Mouse (Mus musculus) CH12F3 (cell line): Measurements from ENCODE around the gene Gm28036.
"Not testable (repeated sequence)": the region's sequence is repeated elsewhere in the genome, so short reads cannot be mapped to it uniquely, and the experiment has no call there.

Experiments used
- in situ Hi-C: fragments of 300-500 bp; cut with MboI; formaldehyde crosslinking; loops from 2 replicates; pipeline ENCODE4 v1.14.3; 2020; ENCODE audit warnings: low sequenced_read_pairs

Gm28036 gene

GRCm38 (mm10) chr2:156126992-156127391, at the start of gene Gm28036:
TSS of gene Gm28036 (minus strand) at chr2:156127092.
- in situ Hi-C loops: loop anchor here (10.0 kb wide), 1 partner anchor 162 kb away; no protein-coding TSS in a partner anchor

DNA sequence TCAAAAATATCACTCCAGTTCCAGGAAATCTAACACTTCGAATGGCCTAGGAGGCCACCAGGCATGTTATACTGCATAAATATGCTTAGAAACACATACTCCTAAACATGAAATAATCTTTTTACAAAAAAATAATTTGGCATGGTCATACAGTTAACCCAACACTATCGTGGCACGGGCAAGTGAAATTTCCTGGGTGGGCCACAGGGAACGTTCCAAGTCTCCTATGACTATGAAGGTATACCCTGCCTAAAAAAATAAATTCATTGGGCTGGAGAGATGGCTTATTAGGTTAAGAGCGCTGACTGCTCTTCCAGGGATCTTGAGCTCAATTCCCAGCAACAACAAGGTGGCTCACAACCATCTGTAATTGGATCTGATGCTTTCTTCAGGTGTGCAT, 39.7 kb upstream of the Gm28036 start:
- in situ Hi-C loops: no loop called here

GRCm38 (mm10) chr2:156165478-156165877, 38.6 kb upstream of the Gm28036 start:
- in situ Hi-C loops: no loop called here

GRCm38 (mm10) chr2:156151538-156151937, 24.6 kb upstream of the Gm28036 start:
- in situ Hi-C loops: no loop called here

GRCm38 (mm10) chr2:156147316-156147915, 20.5 kb upstream of the Gm28036 start:
- in situ Hi-C loops: no loop called here

GRCm38 (mm10) chr2:156146272-156146989, 19.5 kb upstream of the Gm28036 start:
- in situ Hi-C loops: no loop called here

- in situ Hi-C loops: no loop called here
Measured at GRCm38 (mm10) chr2:156145486-156146130, 18.7 kb upstream of the Gm28036 start.

DNA sequence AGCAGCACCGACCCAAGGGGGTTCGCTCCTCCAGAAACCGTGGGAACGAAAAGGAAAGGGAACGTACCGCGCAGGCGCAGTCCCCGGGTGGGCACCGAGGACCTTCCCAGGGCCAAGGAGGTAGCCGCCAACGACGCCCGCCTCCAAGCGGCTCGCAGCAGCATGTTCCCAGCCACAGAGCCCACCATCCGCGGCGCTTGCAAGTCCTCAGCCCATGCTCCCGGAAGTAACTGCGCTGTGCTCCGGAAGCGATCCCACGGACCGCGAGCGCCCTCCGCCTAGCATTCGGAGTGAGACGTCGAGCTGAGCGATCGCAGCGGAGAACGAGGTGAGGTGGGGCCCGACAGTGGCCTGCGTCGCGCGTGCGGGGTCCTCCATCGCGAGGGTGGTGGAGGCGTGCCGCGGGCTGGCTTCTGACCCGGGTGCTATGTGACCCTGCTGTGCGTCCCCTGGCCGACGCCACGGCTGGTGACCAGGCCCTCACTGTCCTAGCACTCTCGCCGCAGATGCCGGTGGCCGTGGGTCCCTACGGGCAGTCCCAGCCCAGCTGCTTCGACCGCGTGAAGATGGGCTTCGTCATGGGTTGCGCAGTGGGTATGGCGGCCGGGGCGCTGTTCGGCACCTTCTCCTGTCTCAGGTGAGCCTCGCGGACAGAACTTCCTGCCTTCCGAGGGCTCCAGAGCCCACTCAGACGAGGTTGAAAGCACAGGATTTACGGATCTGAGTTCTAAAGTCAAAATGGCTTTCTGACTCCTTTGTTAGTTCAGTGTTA, 17.2 kb upstream of the Gm28036 start, which contains the start of the genes Romo1 and Nfs1:
Gene Romo1 (plus strand): TSS at position 87 of the 772 bp plus-strand sequence.
Gene Nfs1 (minus strand): TSS at position 234 of the 772 bp plus-strand sequence.
- in situ Hi-C loops: no loop called here

- in situ Hi-C loops: no loop called here
Measured at GRCm38 (mm10) chr2:156143367-156143766, 16.5 kb upstream of the Gm28036 start.

GRCm38 (mm10) chr2:156142820-156143219, 15.9 kb upstream of the Gm28036 start:
- in situ Hi-C loops: no loop called here

- in situ Hi-C loops: no loop called here
Measured at GRCm38 (mm10) chr2:156135695-156136094, 8.8 kb upstream of the Gm28036 start.

GRCm38 (mm10) chr2:156134161-156134560, 7.3 kb upstream of the Gm28036 start:
- in situ Hi-C loops: no loop called here

DNA sequence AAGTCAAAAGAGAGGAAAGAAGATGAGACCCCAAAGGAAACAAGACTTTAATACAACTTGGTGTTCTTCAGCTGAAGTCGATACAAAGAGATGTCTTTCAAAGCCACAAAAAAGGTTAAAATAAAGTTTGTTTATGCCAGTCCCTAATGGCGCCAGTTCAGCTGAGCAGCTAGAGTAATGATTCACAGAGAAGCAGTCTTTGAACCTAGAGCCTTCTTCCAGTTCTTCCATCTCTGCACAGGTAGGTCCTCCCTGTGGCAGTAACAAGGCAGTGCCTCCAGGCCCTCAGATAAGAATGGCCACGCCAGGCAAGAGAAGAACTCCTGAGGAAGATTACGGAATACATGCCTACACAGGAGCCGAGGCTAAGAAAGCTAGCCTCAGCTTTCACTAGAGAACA, 3.2 kb downstream of the Gm28036 start:
- in situ Hi-C loops: loop anchor here (10.0 kb wide), 1 partner anchor 159 kb away; no protein-coding TSS in a partner anchor

- in situ Hi-C loops: no loop called here
Measured at GRCm38 (mm10) chr2:156119566-156119965, 7.3 kb downstream of the Gm28036 start.

- in situ Hi-C loops: not testable (repeated sequence)
Measured at GRCm38 (mm10) chr2:156112080-156112423, 14.8 kb downstream of the Gm28036 start.

DNA sequence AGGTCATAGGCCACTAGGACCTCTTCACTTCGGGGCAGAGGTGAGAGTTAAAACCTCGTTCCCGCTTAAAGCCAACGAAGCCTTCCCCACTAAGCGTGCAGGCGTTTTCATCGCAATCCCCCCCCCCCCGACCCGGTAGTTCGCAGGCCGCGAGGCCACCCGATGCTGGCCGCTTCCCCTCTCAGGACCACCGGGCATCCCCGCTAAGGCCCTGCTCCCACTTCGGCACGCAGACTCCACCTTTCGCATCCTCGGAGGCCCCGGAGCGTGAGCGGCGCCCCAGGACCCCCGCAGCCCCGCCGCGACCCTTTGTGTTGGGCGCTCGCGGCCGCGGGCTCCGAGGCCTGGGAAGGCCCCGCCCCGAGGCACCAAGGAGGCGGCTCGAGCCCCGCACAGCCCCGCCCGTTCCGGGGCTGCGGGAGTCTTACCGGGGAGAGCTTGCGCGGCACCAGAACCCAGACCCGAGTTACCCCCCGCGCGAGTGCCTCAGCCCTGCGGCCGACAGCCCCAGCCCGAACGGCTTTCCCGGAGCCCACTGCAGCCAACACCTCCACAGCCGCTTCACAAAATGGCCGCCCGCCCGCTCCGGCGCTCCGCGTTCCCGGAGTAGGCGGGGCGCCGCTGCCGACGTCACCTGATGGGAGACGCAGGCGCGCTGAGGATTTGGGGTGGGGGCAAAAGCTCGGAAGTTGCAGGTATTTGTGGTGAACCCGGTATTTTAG, 15.4 kb downstream of the Gm28036 start, which contains the start of the genes Cpne1 and Rbm12:
Gene Cpne1 (minus strand): TSS at position 608 of the 722 bp plus-strand sequence.
Gene Rbm12 (minus strand): TSS at position 621 of the 722 bp plus-strand sequence.
- in situ Hi-C loops: no loop called here

- in situ Hi-C loops: no loop called here
Measured at GRCm38 (mm10) chr2:156110627-156111357, 16.1 kb downstream of the Gm28036 start.

DNA sequence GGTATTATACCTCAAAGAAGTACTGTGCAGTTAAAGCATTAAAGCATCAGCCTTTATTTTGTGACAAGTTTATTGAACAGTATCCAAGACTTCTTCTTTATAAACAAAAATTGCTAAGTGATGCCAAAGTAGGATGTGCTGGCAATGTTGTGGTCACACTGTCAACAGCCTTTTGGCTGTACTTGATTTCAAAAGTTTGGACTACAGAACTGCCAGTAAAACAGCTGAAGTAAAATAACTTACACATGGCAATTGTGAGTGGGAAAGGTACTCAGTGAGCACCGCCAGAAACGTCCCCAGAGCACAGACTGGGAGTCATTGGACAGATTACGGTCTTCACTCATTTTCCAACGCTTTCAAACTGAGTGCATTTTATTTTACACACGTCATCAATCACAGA, 35.0 kb downstream of the Gm28036 start:
- in situ Hi-C loops: no loop called here

DNA sequence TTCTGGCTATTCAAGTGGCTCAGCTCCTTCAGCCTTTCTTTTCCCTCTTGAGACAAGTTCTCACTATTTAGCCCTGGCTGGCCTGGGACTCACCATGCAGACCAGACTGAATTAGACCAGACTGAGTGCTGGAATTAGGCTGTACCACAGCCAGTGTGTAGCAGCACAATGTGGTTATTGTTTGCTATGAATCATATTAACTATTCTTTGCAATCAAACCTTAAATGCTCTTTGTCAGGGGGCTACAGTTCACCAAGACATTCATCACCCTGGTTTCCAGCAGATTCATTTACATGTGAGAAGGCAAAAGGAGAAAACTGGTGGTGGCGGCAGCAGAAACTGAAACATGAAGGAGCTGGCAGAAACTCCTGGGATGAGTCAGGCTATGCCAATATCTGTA, 37.1 kb downstream of the Gm28036 start:
- in situ Hi-C loops: no loop called here
